Mouse (Mus musculus) adrenal gland, postnatal 36 days (tissue): ENCODE results near the gene Tshr. TPM values are rescaled to one million over a fixed set of nuclear protein-coding genes. Genes with fewer than 3 reads are reported as not detected.
A peak's percentile ranks its signal among the peaks of the same experiment; 100 is the strongest.
"Not testable (repeated sequence)": the region's sequence is repeated elsewhere in the genome, so short reads cannot be mapped to it uniquely, and the experiment has no call there.

Experiments used
- DNase-seq, 2 experiments: peaks; one replicate each; pipeline ENCODE4 v3.0.0; 2021; ENCODE audit warnings: mixed read lengths in 1 of 2
- total RNA-seq, 2 experiments: library from RNA; stranded (reverse); gene quantifications; 2 replicates each; pipeline ENCODE4 v1.2.3; 2021

Gene Tshr
- total RNA-seq, 2 experiments from 2014 or later = 2.4 to 6.7 TPM

DNA sequence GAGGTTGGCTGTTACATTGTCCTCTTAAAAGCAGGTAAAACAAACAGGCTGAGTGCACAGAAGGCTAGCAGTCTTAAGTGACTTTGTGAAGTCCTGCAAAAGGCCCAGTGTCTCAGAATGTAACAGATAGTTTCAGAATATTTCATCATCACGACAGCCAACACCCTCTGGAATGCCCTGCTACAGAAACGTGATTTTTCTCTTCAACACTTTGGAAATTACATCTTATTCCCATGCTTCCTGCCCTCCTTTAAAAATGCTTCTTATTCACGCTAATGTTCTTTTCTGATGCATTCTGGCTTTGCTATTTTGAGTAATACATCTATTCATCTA is 111.8 kb downstream of the Tshr start:
- DNase-seq = no peak

DNA sequence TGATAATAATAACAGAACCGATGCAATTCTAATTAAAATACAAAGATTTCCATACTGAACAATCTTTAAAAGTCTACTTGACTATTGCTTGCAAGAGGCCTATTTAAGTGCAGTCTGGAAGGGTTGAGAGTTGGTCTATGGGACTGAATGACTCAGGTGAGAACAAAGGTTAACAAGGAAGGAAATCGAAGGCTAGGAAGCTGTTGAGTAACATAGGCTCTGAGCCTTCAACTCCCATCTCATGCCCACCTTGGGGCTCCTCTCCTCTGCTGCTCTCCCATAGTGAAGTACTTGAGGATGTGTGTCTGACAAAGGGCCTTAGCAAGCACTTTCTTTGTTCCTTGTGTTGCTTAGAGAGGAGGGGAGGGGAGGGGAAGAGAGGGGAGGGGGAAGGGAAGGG is 116.1 kb downstream of the Tshr start:
- DNase-seq = no peak

DNA sequence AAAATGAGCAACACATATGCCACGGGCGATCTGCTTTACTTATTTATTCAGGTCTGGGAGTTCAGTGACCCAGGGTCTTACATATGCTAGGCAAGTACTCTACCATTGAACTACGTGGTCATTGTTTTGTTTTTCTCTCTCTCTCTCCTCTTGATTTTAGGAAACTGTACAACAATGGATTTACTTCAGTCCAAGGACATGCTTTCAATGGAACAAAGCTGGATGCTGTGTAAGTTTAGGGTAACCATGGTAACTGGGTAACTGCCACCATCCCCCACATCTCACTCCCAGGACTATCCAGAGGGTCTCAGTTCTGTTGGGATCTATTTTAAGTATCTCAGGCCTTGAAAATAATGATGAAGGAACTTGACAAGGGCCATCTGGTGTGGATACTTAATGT is 127.4 kb downstream of the Tshr start:
- DNase-seq = no peak

DNA sequence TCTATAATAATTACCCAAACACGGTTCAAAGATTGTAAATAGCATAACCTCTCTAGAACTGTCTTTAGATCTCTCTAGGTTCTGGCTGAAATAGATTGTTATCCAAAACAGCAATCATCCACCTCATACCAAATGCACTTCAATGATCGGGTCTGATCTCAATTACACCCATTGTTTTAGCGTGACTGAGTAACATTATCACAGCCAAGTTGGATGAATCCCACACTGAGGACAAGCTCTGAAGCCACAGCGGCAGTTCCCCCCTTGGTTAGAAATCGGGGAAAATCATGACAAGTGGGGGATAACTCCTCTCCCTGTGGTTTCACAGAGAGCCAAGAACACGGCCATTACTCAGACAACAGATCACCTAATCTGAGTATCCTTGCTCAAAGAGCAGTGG is 129.6 kb downstream of the Tshr start:
- no peak for DNase-seq

DNA sequence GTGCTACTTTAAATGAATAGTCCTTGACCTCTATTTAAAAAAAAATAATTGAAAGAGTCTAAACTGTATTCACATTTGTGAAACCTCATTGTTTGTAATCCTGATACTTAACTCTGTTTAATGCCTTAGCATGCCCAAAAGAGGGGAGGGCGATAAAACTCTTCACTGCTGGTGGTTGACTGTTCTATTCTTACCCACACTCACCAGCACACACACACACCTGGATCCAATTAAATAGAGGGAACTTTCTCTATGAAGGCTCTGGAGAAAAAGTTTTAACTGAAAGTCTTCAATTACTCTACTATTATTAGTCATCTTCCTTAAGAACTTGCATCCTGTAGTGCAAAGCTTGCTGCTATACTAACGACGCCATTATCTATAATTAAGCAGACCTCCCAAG is 133.4 kb downstream of the Tshr start:
- DNase-seq = no peak

DNA sequence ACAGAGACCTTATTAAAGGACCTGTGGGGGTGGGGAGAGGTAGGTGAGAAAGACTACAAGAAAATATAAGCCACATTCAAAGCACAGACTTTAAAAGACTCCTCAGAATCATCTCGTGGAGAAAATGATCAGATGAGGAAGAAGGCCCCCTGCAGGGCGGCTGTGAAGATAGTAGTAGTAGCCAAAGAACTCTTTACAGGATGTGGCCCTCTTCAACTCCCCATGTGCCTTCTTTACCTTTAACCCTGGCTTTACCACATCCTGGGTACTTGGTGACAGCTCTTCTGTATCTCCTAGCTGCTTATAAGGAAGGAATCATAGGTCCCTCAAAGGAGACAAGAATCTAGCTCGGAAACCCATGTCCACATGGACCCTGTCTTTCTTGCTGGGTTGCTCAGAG is 139.3 kb downstream of the Tshr start:
- no peak for DNase-seq

DNA sequence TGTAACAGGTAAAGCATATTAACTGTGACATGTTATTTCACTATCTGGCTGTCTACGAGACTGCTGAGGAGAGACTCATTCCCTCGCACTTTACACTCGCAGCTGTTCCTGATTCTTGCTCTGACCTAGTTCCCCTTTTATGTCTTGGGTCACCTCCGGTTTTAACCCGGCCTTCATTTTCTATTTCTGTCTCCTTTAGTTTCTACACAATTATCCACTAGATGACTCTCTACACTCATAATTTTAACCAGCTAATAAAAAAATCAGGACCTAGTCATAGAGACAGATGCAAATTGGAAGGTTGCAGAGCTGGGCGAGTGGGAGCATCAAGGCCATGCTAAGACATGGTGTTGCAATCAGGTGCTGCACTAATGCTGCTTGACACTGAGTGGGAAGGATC is 150.2 kb downstream of the Tshr start:
- DNase-seq = no peak

DNA sequence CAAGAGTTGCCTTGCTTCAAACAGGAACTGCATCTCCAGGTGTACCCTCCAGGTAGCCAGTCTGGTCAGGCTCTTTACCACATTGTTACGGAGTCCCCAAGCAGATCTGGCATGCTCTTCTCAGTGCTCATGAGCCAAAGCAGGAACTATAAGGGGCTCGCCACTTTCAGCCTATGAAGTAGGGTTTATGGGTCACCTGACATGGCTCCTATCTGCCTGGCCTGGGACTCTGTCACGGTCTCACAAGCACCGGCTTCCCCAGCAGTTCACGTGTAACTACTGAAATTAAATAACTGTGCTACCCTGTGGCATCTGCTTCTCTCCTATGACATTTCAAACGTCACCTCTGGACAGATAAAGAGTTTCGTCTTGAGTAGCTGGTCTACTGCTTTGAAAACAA is 155.8 kb downstream of the Tshr start:
- no peak for DNase-seq

DNA sequence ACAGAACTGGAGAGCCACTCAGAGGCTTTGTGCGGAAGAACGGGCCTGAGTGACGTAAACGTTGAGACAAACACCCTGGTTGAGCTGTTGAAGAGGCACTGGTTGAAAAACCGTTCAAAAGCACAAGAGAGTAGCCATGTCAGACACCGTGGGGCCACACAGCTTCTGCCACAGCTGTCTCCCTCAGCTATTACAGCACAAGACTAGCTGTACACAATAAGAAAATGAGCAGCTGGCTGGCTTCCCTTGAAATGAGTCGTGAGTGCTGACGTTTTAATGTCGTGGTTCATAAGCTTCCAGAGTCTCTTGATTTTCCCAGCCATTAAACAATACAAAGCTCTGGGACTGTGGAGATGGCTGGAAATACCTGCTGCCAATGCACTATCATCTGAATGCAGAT is 165.1 kb downstream of the Tshr start:
- no peak for DNase-seq

DNA sequence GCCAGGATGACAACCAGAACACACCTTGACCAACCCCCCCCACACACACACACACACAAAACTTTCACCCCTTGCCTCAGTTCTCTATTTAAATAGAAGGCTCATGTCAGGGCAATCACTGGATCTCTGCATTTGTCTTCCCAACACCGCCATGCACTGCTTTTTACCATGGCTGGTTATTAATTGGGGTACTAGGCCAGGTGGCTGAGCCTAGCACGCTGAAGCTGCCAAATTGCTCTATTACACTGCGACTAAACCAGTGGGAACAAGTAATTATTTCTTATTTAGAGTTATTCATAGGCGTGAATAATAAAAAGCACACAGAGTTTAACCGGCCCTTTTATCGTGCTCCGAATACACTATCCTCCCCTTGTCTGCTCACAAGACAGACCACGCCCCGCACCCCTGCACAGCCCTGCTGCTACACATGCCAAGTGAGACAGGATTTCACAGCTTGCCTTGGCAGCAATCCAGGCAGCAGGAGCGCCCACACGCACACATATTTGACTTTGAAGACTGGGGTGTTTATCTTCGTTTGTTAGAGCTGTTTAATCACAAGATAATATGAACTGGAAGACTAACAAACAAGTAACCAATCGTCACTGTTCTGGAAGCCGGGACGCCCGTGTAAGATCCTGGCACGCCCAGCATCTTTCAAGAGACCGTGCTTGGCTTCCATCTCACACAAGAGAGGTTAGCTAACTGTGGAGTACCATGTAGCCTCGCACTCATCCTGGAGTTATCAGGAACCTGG is 167.6 kb downstream of the Tshr start:
- peak; percentile 13 to 58 for DNase-seq

DNA sequence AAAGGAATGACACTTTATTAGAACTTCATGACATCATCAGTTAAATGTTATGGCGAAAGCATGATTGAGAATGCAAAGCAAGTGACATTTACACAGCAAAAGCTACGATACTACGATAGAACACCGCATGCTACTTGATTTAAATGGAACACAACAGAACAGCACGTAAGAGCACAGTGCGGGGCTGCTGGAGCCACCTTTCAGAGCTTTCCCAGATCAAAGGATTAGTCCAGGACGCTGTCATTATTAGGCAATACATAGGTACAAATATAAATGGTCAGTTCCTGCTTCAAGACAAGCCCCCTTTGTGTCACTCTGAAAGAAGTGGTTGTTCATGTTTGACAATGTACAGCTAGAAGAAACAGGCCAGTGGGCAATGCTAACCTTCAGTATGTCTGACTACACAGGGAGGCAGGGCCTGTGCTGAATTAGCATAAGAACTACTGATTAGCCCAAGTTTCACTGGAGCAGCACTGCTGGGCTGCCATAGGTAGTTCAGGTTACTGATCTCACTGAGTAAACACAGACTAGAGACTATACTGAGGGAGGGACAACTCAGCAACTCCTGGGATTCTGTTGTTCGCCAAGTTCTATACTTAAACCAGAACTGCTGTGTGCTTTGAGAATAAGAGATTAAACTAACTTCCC is 173.1 kb downstream of the Tshr start:
- DNase-seq = not testable (repeated sequence)

DNA sequence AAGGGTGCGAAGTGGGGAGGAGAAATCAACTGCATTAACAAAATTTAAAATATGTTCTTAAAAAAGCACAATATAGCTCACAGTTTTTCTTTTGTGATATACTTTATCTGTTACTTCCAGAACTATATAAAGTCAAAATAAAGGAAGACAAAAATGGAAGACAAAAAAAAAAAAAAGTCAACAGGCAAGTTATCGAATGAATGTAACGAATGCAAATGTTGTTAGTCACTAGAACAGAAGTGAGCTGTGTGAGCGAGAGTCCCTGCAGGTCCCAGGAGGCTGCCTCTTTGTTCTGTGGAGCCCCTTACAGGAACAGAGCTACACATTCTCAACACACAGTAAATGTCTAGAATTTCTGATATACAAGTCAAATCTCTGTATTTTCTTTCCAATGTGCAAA is 173.8 kb downstream of the Tshr start:
- not testable (repeated sequence) for DNase-seq

DNA sequence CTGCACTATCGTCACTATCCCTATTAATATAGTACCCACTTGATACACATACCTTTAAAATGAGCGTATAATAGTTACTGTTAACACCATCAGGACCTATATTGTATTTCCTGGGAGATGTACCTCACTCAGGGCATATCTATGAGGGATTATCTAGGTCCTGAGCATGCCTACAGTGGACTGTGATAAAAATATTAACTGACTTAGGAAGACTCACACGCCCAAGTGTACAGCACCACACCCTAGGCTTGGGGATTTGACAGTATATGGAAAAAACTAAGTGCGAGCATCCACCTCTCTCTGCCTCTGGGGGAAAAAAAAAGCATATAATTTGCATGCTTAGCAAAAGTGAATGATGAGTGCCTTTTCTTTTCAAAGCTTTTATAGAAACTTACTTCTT is 182.8 kb downstream of the Tshr start:
- no peak for DNase-seq

DNA sequence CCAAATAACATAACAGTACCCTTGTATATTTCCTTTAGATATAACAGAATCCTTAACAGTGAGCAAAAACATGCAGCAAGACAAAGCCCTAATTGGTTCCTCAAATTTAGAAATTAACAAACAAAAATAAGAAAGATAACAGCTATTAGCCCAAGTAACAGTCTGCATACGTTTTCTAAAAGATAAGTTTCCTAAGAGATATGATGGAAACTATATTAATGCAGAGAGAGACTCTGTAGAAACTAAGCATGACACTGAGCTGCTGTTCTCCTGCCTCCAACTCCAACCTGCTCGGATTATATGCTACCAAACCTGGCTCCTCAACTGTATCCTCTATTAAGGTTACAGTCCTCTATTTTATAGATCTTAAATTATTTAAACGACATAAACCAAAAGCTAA is 184.9 kb downstream of the Tshr start:
- no peak for DNase-seq

DNA sequence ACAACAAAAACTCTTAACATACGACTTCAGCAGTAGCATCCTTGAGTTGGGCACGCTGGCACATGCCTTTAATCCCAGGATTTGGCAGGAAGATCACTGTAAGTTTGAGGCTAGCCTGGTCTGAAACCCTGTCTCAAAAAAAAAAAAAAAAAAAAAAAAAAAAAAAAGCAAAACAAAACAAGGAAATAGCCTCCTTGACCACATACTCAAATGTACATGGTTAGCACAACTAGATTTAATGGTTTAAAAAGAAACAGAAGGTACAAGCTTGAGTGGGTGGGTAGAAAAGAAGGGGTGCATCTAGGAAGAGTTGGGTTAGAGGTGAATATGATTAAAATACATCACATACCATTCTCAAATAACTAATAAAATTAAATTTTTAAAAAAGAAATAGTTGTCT is 187.3 kb downstream of the Tshr start:
- no peak for DNase-seq

DNA sequence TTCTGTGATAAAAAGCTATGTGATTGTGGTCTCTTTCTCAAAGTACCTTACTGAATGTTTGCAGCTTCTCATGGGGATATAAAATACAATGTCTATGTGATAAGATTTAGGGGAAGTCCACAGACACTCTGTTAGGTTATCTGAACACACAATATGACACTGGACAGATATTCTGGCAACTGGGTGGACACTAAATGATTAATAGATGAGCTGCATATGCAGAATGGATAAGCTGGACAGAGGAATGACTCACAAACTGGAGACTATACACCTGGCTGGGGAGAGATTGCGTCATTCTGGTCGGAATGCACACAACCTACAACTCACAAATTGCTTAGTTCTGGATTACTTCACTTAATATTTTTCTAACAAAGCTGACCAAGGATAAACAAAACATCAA is 195.3 kb downstream of the Tshr start:
- DNase-seq = no peak

DNA sequence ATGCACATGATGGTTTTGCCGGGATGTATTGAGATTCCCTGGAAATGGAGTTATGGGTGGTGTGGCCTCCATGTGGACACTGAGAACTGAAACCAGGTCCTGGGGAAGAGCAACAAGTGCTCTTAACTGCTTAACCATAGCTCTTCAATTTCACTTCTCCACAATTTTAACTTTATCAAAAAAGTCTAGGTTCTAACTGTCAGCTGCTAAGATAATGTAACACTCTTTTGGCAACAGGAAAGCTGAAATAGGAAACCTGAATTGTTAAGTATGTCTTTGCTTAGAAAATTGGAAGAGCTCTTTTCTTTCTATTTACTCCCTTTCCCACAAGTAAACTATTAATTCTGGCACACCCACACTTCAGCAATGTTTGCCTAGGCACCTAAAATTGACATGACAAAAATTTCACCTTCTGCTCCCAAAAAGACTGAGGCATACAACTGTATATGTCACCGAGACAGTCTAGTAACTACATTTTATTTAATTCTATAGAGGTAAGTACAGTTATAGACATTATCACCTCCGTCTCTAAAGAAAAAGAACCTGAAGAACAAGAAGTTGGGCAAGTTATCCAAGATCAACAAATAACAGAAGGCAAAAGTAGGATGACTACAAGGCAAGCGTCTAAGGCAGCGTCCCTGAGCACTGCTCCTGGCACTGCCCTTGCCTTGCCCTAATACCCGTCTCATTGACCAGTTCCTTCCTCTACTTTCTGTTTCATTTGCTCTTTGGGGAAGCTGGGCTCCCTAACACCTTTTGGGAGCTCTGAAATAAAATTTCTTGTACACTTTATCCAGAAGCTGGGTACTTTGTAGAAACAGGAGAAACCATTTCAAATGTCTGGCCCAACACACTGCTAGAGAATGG is 197.1 kb downstream of the Tshr start:
- peak in 1 of 2 experiments; percentile 4 for DNase-seq

DNA sequence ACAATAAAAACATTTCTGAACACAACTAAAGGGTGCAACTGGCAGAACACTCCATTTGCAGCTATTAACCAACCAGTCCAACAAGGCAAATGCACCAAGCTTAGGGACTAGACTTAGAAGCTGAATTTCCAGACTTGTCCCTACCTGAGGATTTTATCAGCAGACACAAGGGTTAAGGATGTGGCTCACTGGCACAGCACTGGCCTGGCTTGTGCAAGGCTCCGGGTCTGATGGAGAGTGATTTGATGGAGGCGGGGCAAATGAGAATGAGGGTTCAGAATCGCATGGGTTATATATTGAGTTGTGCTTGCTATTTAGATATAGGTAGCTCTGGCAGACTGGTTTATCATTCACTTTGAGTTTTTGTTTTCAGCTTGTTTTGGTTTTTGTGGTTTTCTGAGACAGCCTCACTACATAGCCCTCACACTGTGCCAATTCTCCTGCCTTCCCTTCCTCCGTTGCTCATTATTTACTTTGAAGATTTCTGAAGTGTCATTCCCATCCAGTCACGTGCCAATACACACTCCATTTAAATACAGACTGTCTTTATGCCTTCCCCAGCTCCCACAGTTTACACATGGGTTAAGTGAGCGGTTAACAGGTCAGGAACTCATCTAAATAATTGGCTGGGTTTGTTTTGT is 198.1 kb downstream of the Tshr start:
- DNase-seq = no peak

DNA sequence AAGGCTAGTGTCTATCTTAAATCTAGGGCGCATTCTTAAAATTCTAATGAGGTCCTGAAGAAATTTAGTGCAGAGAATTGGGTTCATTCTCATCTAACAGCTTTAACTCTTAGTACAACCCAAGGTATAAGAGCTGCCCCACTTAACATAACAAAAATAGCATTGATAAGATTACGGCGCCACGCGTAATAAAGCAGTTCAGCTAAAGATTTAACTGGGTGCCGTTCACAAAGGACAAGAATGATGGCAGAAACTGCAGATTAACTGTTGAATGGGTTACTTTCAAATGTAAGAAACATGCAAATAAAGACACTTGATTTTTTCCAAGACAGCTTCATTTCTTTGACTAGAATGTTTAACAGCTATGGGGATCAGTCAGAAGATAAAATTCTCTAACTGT is 199.0 kb downstream of the Tshr start:
- no peak for DNase-seq

DNA sequence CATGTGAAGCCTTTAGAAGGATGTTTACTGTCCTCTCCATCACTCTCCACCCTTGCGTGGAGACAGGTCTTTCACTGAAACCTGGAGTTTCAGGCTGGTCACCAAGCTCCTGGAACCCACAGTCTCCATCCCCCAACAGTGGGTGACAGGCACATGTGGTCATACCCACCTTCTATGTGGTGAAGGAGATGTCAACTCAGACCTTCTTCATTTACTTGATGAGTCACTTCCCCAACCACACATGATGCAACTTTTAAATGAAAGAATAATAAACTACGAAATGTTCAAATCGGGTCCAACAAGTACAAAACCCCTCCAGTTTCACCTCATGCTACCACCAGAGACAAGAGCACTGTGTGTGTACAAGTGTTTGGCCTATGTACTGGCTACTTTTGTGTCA is 200.8 kb downstream of the Tshr start:
- no peak for DNase-seq

DNA sequence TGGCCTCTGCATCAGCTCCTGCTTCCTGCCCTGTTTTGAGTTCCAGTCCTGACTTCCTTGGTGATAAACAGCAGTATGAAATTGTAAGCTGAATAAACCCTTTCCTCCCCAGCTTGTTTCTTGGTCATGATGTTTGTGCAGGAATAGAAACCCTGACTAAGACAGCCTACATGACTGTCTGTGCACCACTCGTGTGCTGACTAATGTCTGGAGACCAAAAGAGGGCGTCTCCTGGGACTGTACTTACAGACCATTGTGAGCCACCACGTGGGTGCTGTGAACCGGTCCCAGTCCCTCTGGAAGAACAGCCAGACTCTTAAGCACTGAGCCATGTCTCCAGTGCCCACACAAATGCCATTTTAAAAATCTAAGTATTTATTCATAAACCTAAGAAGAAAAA is 201.5 kb downstream of the Tshr start:
- DNase-seq = not testable (repeated sequence)

DNA sequence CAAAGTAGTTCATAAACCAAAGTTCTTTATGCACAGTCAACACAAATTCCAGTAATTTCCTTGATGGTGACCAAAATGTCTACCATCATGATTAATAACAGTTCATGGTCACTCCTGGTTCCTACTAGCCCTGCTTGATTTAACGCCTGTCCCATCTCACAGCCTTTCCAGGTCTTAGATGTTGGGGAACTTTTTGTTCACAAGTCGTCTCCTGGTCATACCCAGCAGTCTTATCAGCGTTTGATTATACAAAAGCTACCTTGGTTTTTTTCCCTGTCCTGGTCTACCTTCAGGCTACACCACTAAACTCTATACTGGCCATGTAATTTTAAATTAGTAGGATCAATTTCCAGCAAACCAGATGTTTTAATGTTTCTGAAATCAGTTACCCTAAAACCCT is 202.7 kb downstream of the Tshr start:
- no peak for DNase-seq

DNA sequence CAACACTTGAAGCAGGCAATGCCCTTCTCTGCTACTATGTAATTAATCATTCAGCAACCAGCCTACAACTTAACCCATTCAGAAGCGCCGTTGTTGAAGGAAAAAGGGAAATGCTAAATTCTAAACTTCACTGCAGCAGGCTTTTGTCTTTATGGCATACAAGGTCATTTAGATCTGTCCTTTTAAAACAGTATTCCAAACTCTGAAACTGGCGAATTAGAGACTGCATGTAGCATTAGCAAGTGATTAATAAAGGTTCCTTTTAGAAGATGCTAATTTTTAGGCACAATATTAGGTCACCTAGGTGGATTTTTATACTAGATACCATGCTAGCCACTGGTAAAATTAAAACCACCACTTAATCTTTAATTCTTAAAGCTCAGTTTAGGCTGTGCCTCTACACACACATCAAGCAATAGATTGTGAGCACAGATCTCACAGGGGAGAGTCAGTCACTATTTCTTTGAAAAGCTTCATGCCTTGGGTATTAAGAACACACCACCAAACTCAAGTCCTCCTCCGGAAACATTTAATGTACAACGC is 203.2 kb downstream of the Tshr start:
- DNase-seq = no peak
